Mouse (Mus musculus): ENCODE measurements at regions not wholly inside any gene's neighbourhood (a gene's known extent, or its start where the extent isn't known, plus 50 kb on each side); places are given as distances from the start of the nearest gene placed in this dataset.

DNA sequence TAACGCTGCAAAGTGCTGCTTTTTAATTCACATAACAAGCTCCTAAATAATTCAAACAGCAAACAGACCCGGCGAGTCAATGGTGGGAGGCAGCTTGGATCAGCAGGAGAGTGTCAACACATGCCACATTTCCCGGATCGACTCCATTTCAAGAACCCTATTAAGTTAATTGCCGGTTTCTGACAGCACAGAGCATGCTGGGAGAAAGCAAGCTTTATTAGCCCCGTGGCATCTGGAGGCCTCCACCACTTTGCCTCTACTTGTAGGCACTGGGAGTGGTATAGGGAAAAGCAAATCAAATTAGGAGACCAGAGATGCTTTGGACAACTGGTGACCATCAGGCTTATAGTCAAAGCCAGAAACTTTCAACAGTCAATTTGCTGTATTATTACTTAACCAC, 188.5 kb downstream of the Emx2 start:
- TF ChIP-seq GATA1 (IDR thresholded peaks at IDR 0.05; ENCODE audit: low read depth, low read length) (no peak), MAFK (IDR thresholded peaks at IDR 0.05; ENCODE audit: borderline replicate concordance, low read depth, low read length) (no peak), ELF1 (IDR thresholded peaks at IDR 0.05; ENCODE audit: low read depth, low read length) (no peak), CTCF (IDR thresholded peaks at IDR 0.05 in 2 of 3, conservative IDR thresholded peaks at IDR 0.05 in 1 of 3; ENCODE audit: control insufficient read depth in 1 of 3, insufficient read depth in 1 of 3, low read depth in 2 of 3, low read length in 3 of 3, poor library complexity in 1 of 3, severe bottlenecking in 1 of 3) (no peak), POLR2AphosphoS5 (IDR thresholded peaks at IDR 0.05; ENCODE audit: borderline replicate concordance, low read depth, low read length) (no peak), MAX (IDR thresholded peaks at IDR 0.05; ENCODE audit: low read length) (no peak), POLR2A (IDR thresholded peaks at IDR 0.05; ENCODE audit: control insufficient read depth in 1 of 2, insufficient read depth in 1 of 2, low read depth in 1 of 2, low read length in 2 of 2, poor library complexity in 1 of 2) (no peak), E2F4 (IDR thresholded peaks at IDR 0.05; ENCODE audit: borderline replicate concordance, low read depth, low read length) (no peak)
